Mouse (Mus musculus) limb, embryonic 15.5 days (tissue): ENCODE measurements around the gene Tnfrsf19. TPM values are rescaled to one million over a fixed set of nuclear protein-coding genes. Genes with fewer than 3 reads are reported as not detected.
A peak's percentile ranks its signal among the peaks of the same experiment; 100 is the strongest.

Experiments used
- ATAC-seq: fragments of 200-750 bp; cut with Nextera tagmentation; 2 replicates; pipeline ENCODE4 v1.8.0; 2017; ENCODE audit warnings: low read depth, moderate TSS enrichment; ENCODE audit not compliant: insufficient number of reproducible peaks, low FRiP score, low TSS enrichment
- H3K27ac ChIP-seq: fragments of 300-500 bp; sonication (generic); 2 replicates; pipeline ENCODE4 v1.5.1; 2015; ENCODE audit warnings: moderate library complexity, mild to moderate bottlenecking, inconsistent platforms
- H3K27me3 ChIP-seq: fragments of 300-500 bp; sonication (generic); 2 replicates; pipeline ENCODE4 v1.6.1; 2015; ENCODE audit warnings: inconsistent platforms
- H3K36me3 ChIP-seq: fragments of 300-500 bp; sonication (generic); 2 replicates; pipeline ENCODE4 v1.6.1; 2015; ENCODE audit warnings: inconsistent platforms
- H3K4me1 ChIP-seq: fragments of 300-500 bp; sonication (generic); 2 replicates; pipeline ENCODE4 v1.6.1; 2015; ENCODE audit warnings: inconsistent platforms
- H3K4me2 ChIP-seq: fragments of 300-500 bp; sonication (generic); 2 replicates; pipeline ENCODE4 v1.6.1; 2015; ENCODE audit warnings: mild to moderate bottlenecking, inconsistent platforms
- H3K4me3 ChIP-seq: fragments of 300-500 bp; sonication (generic); 2 replicates; pipeline ENCODE4 v1.5.1; 2015; ENCODE audit warnings: mild to moderate bottlenecking, inconsistent platforms
- H3K9ac ChIP-seq: fragments of 300-500 bp; sonication (generic); 2 replicates; pipeline ENCODE4 v1.6.1; 2015; ENCODE audit warnings: inconsistent platforms
- H3K9me3 ChIP-seq: fragments of 300-500 bp; sonication (generic); 2 replicates; pipeline ENCODE4 v1.6.1; 2016; ENCODE audit warnings: inconsistent platforms
- WGBS: fragments of 180-500 bp; shearing (Covaris S2); methylation state at CpG from one replicate; pipeline ENCODE4 v1.1.7; 2015; 5-methylcytosine and 5-hydroxymethylcytosine counted together
- polyA plus RNA-seq: library from polyadenylated mRNA; unstranded; fragments of >200 nt; fragmentation: Nextera tagmentation; extraction: Ambion mirVana; gene quantifications from 2 replicates; pipeline ENCODE4 v1.2.1, GENCODE M21; 2015

Tnfrsf19 gene
- polyA plus RNA-seq, 1 experiment from 2014 or later, result 63.3 TPM

DNA sequence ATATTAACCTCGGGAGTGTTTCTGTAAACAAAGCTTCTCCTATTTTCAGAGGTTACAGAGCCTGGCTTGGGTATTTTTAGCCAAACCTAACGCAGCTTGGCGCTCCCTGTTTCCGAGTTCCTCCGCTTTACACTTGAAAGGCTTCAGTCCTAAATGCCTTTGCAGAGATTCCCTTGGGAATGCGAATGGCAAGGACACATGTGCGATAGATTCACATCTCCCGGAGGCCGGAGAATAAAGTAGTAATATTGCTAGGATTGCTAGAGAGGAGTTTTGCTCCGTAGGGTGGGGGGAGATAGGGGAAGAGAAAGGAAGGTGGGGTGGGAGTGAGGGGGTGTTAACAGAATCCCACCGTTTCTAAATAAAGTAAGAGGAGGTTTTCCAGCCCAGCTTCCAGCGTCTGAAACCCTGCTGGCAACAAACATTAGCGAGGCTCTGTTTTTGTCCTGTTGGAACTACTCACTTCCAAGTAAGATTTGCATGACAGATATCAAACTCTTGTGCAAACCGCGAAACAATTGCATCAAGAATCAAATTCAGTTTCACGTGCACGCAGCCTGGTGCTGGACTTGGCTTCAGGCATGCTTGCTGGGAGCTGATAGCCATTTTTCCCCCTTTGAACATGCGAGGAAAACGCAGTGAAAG, 722 bp downstream of the Tnfrsf19 start:
- H3K36me3 ChIP-seq, result no peaks in the 10 kb centered on the region
- H3K4me1 ChIP-seq, result peaks cover 18% of the 10 kb centered on the region
- WGBS, result under 1% methylated on average over 19 of the region's 19 CpGs
- peak overlapping the region; percentile 37 for H3K9ac ChIP-seq
- no peak for ATAC-seq
- no peaks in the 10 kb centered on the region for H3K27me3 ChIP-seq
- H3K9me3 ChIP-seq, result no peaks in the 10 kb centered on the region
- H3K4me2 ChIP-seq, result peak overlapping the region; percentile 80
- peak overlapping the region; percentile 46 for H3K4me3 ChIP-seq
- H3K27ac ChIP-seq, result peak overlapping the region; percentile 85

DNA sequence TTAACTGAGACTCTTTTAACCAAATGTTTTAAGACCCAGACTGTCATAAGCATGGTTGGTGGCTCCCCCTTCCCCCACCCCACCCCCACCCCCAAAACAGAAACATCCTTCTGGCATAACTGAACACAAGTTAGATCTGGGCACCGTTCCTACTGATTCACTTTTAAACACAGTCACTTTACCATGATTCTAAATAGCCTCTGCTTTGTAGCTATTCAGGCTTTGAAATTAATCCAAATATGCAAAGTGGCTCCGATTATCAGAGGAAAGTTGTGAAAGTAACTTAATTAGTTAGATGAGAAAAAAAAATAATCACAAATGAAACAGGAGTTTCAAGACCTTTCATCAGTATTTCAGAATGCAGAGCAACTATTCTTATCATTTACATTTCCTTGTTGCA, 2.0 kb downstream of the Tnfrsf19 start:
- Histone ChIP-seq H3K27me3 (no peaks in the 10 kb centered on the region), H3K9ac (no peak overlapping the region), H3K4me2 (peak overlapping the region; percentile 80), H3K4me3 (peak overlapping the region; percentile 46), H3K27ac (0 out of 2 replicates have a peak overlapping the region, but pooled peaks have one; percentile 33), H3K4me1 (peaks cover 18% of the 10 kb centered on the region), H3K36me3 (no peaks in the 10 kb centered on the region), H3K9me3 (no peaks in the 10 kb centered on the region)
- ATAC-seq, result no peak
- WGBS, result 16% methylated on average over 2 of the region's 2 CpGs

DNA sequence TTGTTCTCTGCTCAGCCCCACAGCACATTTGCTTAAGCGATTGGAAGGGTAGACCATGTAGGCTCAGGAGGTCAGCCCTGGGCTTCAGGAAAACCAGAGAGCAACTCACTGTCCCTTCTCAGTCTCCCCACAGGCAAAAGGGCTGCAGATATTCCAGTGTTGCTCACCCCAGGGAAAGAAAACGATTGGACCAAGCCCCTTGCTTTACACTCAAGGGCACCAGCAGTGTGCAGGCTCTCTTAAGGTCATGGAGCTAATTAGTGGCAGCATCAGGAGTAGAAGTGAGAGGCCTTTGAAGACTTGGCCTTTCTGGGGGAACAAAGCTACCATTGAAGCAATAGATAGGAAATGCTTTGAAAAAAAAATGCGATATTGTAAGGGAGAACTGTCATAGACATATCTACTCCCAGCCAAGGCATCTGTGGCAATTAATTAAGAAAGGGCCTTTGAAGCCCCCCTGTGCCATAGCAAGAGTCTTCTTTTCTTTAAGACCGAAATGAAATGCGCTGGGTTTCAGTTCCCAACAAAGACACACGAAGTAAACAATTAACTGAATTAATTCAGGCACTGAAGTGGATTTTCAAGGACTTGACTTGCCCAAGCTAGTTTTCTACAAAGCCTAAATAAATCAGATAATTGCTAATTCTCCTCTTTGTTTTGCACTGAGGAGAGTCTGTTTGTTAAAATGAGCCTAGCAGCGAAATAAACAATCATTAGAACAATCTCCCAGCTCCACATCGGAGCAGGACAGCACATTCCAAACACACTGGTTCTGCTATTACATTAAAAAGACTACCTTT, 2.6 kb downstream of the Tnfrsf19 start:
- H3K36me3 ChIP-seq, result no peaks in the 10 kb centered on the region
- peaks cover 18% of the 10 kb centered on the region for H3K4me1 ChIP-seq
- 19% methylated on average over 8 of the region's 8 CpGs for WGBS
- H3K4me2 ChIP-seq, result peak overlapping the region; percentile 80
- H3K9ac ChIP-seq, result no peak overlapping the region
- ATAC-seq, result no peak
- peak overlapping the region; percentile 46 for H3K4me3 ChIP-seq
- H3K27ac ChIP-seq, result peak overlapping the region; percentile 33; the same call in 1 of the 2 replicates
- H3K9me3 ChIP-seq, result no peaks in the 10 kb centered on the region
- no peaks in the 10 kb centered on the region for H3K27me3 ChIP-seq

DNA sequence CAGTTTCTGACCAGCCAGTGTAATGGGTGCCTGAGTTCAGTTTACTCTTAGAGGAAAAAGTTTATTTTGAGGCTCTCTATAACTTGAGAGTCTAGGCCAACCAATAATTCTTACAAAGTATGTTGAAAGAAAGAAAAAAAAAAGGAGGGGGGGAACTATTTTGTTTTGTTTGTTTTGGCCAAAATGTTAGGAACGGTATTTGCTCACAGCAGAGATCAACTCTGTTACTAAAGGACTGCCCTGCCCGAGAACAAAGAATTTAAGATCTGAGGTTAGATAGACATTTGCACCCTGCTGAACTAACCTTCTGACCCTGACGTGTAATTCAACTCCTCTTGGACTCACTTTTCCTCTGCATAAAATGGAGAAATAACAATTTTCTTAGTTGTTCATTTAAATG, 4.0 kb downstream of the Tnfrsf19 start:
- H3K36me3 ChIP-seq, result no peaks in the 10 kb centered on the region
- H3K4me2 ChIP-seq, result no peak overlapping the region
- no peak overlapping the region for H3K27ac ChIP-seq
- ATAC-seq, result no peak
- H3K9ac ChIP-seq, result no peak overlapping the region
- no peaks in the 10 kb centered on the region for H3K9me3 ChIP-seq
- H3K27me3 ChIP-seq, result no peaks in the 10 kb centered on the region
- H3K4me3 ChIP-seq, result no peak overlapping the region
- H3K4me1 ChIP-seq, result peaks cover 27% of the 10 kb centered on the region
- WGBS, result 64% methylated on average over 3 of the region's 3 CpGs

DNA sequence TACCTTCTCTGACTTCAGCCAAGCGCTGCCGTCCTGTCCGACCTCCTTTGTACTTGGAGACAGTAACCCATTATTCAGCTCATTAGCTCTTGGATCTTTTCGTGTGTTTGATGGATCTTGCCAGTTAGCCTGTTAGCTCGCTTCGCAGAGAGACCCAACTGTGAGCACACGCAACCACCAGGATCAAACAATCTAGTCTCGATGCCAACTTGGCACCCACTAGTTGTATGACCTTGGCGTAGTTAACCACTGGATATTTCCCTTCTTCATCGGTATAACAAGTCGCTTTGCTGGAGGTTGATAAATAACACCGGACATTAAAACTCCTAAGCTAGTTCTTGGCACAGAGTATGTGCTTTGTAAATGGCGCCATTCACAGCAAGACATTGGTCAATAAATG, 6.1 kb downstream of the Tnfrsf19 start:
- ATAC-seq, result no peak
- H3K9ac ChIP-seq, result no peak overlapping the region
- no peak overlapping the region for H3K27ac ChIP-seq
- peaks cover 17% of the 10 kb centered on the region for H3K4me1 ChIP-seq
- H3K4me3 ChIP-seq, result no peak overlapping the region
- no peaks in the 10 kb centered on the region for H3K9me3 ChIP-seq
- no peak overlapping the region for H3K4me2 ChIP-seq
- 83% methylated on average over 13 of the region's 13 CpGs for WGBS
- no peaks in the 10 kb centered on the region for H3K36me3 ChIP-seq
- H3K27me3 ChIP-seq, result no peaks in the 10 kb centered on the region

DNA sequence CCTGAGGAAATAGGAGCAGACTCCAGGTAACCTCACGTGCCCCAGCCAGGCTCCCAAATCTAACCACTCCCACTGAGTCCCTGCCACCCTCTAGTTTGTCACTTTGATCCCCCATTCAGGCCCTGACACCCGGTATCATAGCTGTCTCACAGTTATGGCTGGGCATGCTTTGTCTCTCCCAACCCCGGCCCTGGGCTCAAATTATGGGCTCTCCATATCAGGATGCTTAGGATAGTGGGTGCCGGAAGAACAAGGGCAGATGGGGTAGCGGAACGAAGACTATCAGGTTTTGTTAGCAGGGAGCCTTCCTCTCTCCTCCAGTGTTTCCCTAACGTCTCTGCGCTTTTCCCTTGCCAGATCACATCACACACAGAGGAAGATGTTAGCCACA, 8.2 kb downstream of the Tnfrsf19 start:
- WGBS, result 28% methylated on average over 8 of the region's 8 CpGs
- H3K4me3 ChIP-seq, result peak overlapping the region; percentile 62
- H3K4me1 ChIP-seq, result peaks cover 14% of the 10 kb centered on the region
- ATAC-seq, result peak; percentile 50; the same call in 1 of the 2 replicates
- H3K27me3 ChIP-seq, result no peaks in the 10 kb centered on the region
- H3K4me2 ChIP-seq, result peak overlapping the region; percentile 99
- no peaks in the 10 kb centered on the region for H3K36me3 ChIP-seq
- no peaks in the 10 kb centered on the region for H3K9me3 ChIP-seq
- H3K9ac ChIP-seq, result no peak overlapping the region
- peak overlapping the region; percentile 55; the same call in 1 of the 2 replicates for H3K27ac ChIP-seq

DNA sequence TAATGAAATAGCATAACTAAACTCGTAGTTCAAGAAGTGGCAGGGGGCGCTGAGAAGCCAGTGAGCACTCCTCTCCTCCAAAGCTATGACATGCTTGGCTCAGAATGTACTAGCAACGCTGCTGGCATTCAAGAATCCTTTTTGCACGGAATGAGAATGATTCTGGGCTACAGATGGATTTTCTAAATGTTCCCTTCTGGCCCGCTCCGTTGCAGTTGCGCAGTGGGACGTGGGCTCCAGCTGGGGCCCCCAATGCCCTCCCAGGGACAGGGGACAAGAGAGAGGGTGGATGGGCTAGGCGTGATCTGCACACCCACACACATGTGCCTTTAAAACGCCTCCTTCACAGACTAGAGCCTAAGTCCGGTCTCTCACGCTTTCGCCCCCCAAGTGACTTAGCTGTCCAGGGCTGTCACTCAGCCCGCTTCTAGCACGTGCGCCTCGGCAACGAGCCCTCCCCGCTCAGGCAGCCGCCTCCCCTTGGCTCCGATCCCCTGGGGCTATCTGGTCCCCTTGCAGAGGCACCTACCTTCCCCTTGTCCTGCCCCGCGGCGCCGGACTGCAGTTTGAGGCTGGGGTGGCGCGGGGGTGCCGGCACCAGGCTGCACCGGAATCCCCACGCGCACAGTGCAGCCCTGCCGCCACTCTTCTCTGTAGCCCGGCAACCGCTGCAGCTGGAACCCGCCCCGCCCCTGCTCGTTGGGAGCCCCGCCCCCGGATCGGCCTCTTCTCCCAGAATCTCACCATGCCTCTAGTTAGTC, 8.8 kb downstream of the Tnfrsf19 start:
- Histone ChIP-seq H3K4me3 (peak overlapping the region; percentile 62), H3K36me3 (no peaks in the 10 kb centered on the region), H3K9ac (peak overlapping the region; percentile 44), H3K4me2 (peak overlapping the region; percentile 99), H3K9me3 (no peaks in the 10 kb centered on the region), H3K4me1 (peaks cover 14% of the 10 kb centered on the region), H3K27me3 (no peaks in the 10 kb centered on the region), H3K27ac (peak overlapping the region; percentile 55; the same call in 1 of the 2 replicates)
- 1% methylated on average over 40 of the region's 40 CpGs for WGBS
- ATAC-seq, result peak; percentile 83

DNA sequence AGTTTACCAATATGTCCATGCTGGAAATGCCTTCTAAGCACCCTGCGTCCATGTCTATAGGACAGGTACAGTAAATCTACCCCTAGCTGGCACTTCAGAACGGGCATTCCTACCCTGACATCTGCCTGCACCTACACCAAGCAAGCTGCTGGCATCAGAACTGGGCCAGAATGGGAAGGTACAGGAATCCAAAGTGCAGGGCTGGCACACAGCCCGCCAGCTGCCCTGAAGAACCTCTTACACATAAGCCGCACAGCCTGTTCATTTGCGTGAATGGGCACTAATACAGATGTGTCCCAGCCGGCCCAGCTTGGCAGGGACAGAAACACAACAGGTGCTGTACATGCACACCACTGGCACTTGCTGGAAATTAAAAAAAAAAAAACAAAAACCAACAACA, 15.9 kb downstream of the Tnfrsf19 start:
- no peak overlapping the region for H3K9ac ChIP-seq
- ATAC-seq, result no peak
- WGBS, result 78% methylated on average over 6 of the region's 6 CpGs
- peaks cover 7% of the 10 kb centered on the region for H3K4me1 ChIP-seq
- H3K9me3 ChIP-seq, result no peaks in the 10 kb centered on the region
- H3K4me3 ChIP-seq, result no peak overlapping the region
- no peaks in the 10 kb centered on the region for H3K27me3 ChIP-seq
- H3K27ac ChIP-seq, result no peak overlapping the region
- no peak overlapping the region for H3K4me2 ChIP-seq
- no peaks in the 10 kb centered on the region for H3K36me3 ChIP-seq

DNA sequence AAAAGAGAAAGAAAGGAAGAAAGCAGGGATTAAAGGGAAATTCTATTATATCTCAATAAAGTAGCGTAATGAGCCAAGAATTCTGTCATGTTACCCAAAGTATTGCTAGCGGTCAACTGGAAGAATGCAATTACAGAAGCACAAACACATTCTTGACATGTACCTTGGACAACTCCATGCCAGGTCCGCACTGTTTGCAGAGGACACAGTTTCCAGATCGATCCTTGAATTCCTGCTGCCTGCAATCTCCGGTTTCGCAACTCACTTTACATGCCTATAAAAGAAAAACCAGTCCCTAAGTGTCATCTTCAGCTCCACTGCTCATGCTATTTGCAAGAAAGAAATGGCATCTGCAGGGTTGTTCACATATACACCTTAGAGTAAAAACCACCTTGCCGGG, 22.3 kb downstream of the Tnfrsf19 start:
- Histone ChIP-seq H3K9ac (no peak overlapping the region), H3K4me3 (no peak overlapping the region), H3K27ac (no peak overlapping the region), H3K4me2 (no peak overlapping the region), H3K36me3 (0 out of 2 replicates have a peak, but pooled peaks cover 5% of the 10 kb centered on the region), H3K4me1 (no peaks in the 10 kb centered on the region), H3K9me3 (no peaks in the 10 kb centered on the region), H3K27me3 (no peaks in the 10 kb centered on the region)
- 85% methylated on average over 7 of the region's 7 CpGs for WGBS
- no peak for ATAC-seq

DNA sequence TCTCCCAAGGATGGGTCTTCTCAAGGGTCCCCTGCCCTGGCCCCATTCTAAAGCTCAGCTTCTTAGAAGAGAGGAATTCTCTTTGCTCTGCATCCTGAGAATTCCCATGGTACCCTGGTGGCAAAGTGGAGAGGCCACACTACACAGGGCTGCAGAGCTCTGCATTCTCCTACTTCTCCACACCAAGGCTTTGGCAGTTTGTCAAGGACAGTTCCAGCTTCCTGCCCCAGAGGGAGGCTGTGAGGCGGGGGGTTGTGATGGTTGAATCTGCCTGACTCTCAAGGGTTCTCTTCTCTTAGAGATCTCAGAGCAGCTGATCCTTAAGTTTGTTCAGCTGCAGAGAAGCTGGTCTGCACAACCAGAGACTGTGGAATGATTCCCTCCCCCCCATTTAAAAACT, 23.9 kb downstream of the Tnfrsf19 start:
- Histone ChIP-seq H3K27me3 (no peaks in the 10 kb centered on the region), H3K4me3 (no peak overlapping the region), H3K4me1 (peaks cover 4% of the 10 kb centered on the region; the same call in 1 of the 2 replicates), H3K9me3 (no peaks in the 10 kb centered on the region), H3K36me3 (0 out of 2 replicates have a peak, but pooled peaks cover 5% of the 10 kb centered on the region), H3K27ac (no peak overlapping the region), H3K4me2 (no peak overlapping the region), H3K9ac (no peak overlapping the region)
- 73% methylated on average over 1 of the region's 1 CpGs for WGBS
- ATAC-seq, result no peak

DNA sequence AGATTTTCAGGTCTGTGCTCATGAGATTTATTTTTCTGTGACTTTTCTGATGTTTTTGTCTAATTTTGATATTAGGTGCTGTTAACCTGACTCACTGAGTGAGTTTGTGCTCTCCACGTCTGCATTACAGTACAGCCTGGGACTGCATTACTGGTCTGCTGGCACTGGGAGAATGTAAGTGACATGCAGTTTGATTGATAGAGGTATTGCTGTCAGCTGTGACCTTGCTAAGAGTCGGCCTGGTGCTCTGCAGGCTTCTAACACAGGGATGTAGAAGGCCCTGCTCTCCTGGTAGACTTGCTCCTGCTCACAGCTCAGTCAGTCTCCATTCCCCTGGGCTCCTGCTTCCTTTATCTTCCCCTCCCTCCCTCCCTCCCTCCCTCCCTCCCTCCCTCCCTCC, 25.3 kb downstream of the Tnfrsf19 start:
- H3K9me3 ChIP-seq, result no peaks in the 10 kb centered on the region
- WGBS, result 68% methylated on average over 2 of the region's 2 CpGs
- ATAC-seq, result no peak
- no peak overlapping the region for H3K4me3 ChIP-seq
- no peak overlapping the region for H3K4me2 ChIP-seq
- H3K4me1 ChIP-seq, result peaks cover 10% of the 10 kb centered on the region; the same call in 1 of the 2 replicates
- H3K36me3 ChIP-seq, result 0 out of 2 replicates have a peak, but pooled peaks cover 5% of the 10 kb centered on the region
- H3K27ac ChIP-seq, result no peak overlapping the region
- H3K9ac ChIP-seq, result no peak overlapping the region
- no peaks in the 10 kb centered on the region for H3K27me3 ChIP-seq
